Mouse (Mus musculus) heart, adult 2 months (tissue): ENCODE data around the gene Gtf2h1.

Source experiments
- CTCF ChIP-seq: fragments of 200-600 bp; IDR thresholded peaks from 2 replicates; pipeline ENCODE4 v1.8.1; 2022; ENCODE audit warnings: antibody characterized with exemption, mild to moderate bottlenecking, moderate library complexity
- EP300 ChIP-seq: fragments of 200-500 bp; IDR thresholded peaks from 2 replicates; pipeline ENCODE4 v1.6.1; 2011; ENCODE audit warnings: low read depth, low read length, control low read depth; ENCODE audit not compliant: insufficient read depth
- POLR2A ChIP-seq: fragments of 200-500 bp; IDR thresholded peaks from 2 replicates; pipeline ENCODE4 v1.6.1; 2011; ENCODE audit warnings: mild to moderate bottlenecking, low read depth, low read length, control low read depth; ENCODE audit not compliant: insufficient read depth

DNA sequence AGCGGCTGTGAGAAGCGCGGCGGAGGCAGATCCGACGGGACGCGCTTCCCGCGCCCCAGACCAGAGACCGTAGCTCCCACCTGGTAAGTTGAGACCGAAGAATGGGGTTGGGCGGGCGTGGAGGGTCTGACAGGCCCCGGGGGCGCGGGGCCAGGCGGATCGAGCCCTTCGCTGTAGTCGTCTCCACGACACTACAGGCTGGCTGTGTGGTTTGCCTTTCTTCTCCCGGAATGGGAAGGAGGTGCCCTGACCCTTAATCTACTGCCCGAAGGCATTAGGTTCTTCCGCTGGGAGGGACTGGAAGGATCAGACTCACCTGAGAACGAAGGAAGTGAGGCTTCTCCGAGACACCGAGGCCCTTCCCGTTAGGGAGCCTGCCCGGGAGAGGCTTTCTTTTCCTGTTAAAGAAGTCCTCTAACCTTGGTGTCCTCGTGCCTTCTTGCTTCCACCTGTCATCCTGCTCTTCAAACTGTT, 340 bp downstream of the Gtf2h1 start:
- TF ChIP-seq CTCF (no peak), POLR2A (no peak), EP300 (no peak)
